Mouse (Mus musculus): ENCODE measurements around the gene Pik3c2b.

DNA sequence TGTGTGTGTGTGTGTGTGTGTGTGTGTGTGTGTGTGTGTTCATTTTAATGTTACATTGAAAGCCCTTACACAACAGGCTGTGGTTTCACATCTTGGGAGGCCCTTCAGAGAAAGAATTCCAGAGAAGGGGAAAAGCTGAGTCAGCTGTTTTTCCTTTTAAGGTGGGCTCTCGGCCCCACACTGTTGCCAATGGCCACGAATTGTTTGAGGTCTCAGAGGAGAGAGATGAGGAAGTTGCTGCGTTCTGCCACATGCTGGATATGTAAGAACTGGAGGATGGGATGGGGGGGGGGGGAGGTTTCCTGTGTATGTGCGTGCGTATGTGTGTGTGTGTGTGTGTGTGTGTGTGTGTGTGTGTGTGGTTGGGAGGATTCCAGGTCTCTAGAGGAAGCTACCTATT is 24.7 kb downstream of the Pik3c2b start:
- no peak for TF ChIP-seq POLR2A (IDR thresholded peaks at IDR 0.05; ENCODE audit: borderline replicate concordance, low read depth, low read length)
- no peak for TF ChIP-seq CTCF (IDR thresholded peaks at IDR 0.05; ENCODE audit: low read depth, low read length)

Measured in bone marrow macrophage, adult 2 months (primary cell).